Mouse (Mus musculus): ENCODE data around the gene Coasy.

DNA sequence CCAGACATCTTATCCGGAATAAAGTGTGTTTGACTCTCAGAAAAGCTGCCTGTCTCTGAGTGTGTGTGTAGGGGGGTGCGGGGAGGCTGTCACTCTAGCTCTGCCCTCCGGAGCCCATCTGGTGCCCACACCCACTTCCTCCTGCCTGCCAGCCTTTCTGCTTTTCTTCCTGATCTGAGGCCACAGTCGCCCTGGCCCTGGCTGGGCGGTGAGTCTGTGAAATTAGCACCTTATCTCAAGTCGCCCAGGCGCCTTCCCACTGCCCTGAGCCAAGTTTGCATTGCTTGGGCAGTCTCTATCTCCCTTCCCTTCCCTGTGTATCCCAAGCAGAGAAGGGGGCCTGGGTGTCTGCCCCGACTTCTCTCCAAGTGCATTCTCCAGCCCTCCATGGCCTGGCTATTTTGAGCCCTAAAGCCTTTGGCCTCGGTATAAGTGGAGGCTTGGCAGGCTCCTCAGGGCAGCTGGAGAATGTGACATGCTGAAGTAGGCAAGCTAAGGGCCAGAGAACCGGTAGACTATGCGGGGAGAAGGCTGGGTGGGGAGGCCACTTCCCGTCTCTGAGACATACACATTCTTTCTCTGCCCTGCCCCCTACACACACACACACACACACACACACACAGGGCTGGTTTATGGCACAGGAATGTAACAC, 18.6 kb upstream of the Coasy start:
- TF ChIP-seq CTCF (IDR thresholded peaks at IDR 0.05; ENCODE audit: low read depth) = no peak
- TF ChIP-seq EP300 (optimal IDR thresholded peaks at IDR 0.05) = no peak
